Mouse (Mus musculus) ES-Bruce4 (cell line): ENCODE measurements around the gene Sumo3.

ENCODE experiments used
- CTCF ChIP-seq: IDR thresholded peaks from one replicate; pipeline ENCODE4 v1.8.1; 2011; ENCODE audit warnings: low read depth, low read length
- EP300 ChIP-seq: IDR thresholded peaks from 2 replicates; pipeline ENCODE4 v1.6.1; 2011; ENCODE audit warnings: low read depth, low read length; ENCODE audit not compliant: insufficient read depth
- POLR2A ChIP-seq: IDR thresholded peaks from one replicate; pipeline ENCODE4 v1.8.1; 2011; ENCODE audit warnings: low read length; ENCODE audit not compliant: insufficient read depth

- TF ChIP-seq POLR2A, result no peak
- no peak for TF ChIP-seq CTCF
- TF ChIP-seq EP300, result no peak
These were observed 20.1 kb downstream of the Sumo3 start for GRCm38 (mm10) chr10:77626036-77626435.
